Mouse (Mus musculus): ENCODE results near the gene Crhr2. TPM values are rescaled to one million over a fixed set of nuclear protein-coding genes. Genes with fewer than 3 reads are reported as not detected.
A peak's percentile ranks its signal among the peaks of the same experiment; 100 is the strongest.

The Crhr2 gene
- polyA plus RNA-seq, 1 experiment from 2014 or later = 1.9 TPM

DNA sequence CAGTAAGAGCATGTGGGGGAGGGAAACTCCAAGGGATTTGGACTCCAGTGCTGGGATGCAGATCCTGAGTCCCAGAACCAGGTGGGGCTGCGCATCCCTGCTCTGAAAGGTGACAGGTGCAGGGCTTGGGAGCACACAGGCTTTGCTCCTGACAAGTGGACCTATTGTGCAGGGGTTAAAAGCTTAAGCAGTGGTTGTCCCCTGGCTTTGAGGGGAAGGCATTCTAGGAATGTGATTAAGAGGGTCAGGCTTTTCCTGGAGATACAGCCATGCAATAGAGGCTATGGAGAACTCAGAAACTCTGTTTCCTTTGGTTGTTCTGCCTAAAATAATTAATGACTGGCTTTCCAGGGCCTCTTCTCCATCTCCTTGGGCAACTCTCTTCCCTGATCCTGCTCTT is 609 bp upstream of the Crhr2 start:
- no peak overlapping the region for H3K4me2 ChIP-seq (ENCODE audit: low read length)
- no peak overlapping the region for H3K9ac ChIP-seq (ENCODE audit: low read depth, low read length)
- no peaks in the 10 kb centered on the region for H3K36me3 ChIP-seq (ENCODE audit: control insufficient read depth, insufficient read depth, low read length)
- H3K9me3 ChIP-seq (replicated peaks; ENCODE audit: control insufficient read depth, low read length, poor library complexity, severe bottlenecking) = no peaks in the 10 kb centered on the region
- no peaks in the 10 kb centered on the region for H3K4me1 ChIP-seq (ENCODE audit: control insufficient read depth, insufficient read depth, low read length)
- H3K4me3 ChIP-seq (ENCODE audit: low read depth, low read length) = no peak overlapping the region
- no peak for ATAC-seq
- no peak overlapping the region for H3K27ac ChIP-seq (ENCODE audit: low read length)
- 54% methylated on average over 1 of the region's 1 CpGs for WGBS
- H3K27me3 ChIP-seq (ENCODE audit: control insufficient read depth, insufficient read depth, low read depth, low read length) = no peaks in the 10 kb centered on the region

DNA sequence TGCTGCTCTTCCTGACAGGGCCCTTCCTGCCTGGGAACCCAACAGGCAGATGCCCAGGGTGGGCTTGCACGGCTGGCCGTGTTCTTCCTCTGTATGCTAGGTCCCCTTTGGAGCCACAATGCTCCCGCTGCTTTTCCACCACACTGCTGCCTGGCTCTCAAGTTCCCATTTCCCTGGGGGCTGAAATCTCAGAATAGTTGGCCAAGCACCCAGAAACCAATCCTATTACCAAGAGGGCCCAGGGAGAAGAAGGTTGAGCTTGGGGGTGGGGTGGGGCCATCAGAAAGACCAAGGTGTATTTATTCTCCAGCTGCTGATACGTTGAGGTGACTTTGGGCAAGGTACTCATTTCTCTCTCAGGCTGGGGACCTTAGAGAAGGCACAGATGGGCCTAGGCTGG is 1.5 kb downstream of the Crhr2 start:
- no peak for ATAC-seq
- H3K27me3 ChIP-seq (ENCODE audit: control insufficient read depth, insufficient read depth, low read depth, low read length) = no peaks in the 10 kb centered on the region
- no peaks in the 10 kb centered on the region for H3K9me3 ChIP-seq (replicated peaks; ENCODE audit: control insufficient read depth, low read length, poor library complexity, severe bottlenecking)
- WGBS = 90% methylated on average over 4 of the region's 4 CpGs
- no peak overlapping the region for H3K9ac ChIP-seq (ENCODE audit: low read depth, low read length)
- no peak overlapping the region for H3K27ac ChIP-seq (ENCODE audit: low read length)
- H3K4me3 ChIP-seq (ENCODE audit: low read depth, low read length) = no peak overlapping the region
- no peaks in the 10 kb centered on the region for H3K36me3 ChIP-seq (ENCODE audit: control insufficient read depth, insufficient read depth, low read length)
- H3K4me1 ChIP-seq (ENCODE audit: control insufficient read depth, insufficient read depth, low read length) = no peaks in the 10 kb centered on the region
- no peak overlapping the region for H3K4me2 ChIP-seq (ENCODE audit: low read length)

DNA sequence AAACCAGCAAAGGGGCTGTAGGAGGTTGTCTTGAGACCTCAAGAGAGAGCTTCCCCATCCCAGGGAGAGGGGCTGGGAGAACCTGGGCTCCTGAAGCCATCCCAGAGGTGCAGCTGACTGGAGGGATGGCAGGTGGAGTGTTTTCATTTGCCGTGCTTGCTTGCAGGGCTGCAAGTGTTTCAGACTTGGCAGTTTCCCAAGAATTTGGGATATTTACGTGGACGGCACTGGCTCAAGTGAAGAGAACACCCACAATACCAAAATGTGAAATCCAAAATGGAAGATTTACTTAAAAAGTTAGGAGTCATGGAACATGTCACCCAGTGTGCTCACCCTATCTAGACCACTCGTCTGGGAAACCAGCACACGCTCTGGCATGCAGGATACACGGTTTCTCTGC is 2.2 kb downstream of the Crhr2 start:
- no peak overlapping the region for H3K4me3 ChIP-seq (ENCODE audit: low read depth, low read length)
- H3K4me1 ChIP-seq (ENCODE audit: control insufficient read depth, insufficient read depth, low read length) = no peaks in the 10 kb centered on the region
- H3K27ac ChIP-seq (ENCODE audit: low read length) = no peak overlapping the region
- WGBS = 73% methylated on average over 6 of the region's 6 CpGs
- H3K27me3 ChIP-seq (ENCODE audit: control insufficient read depth, insufficient read depth, low read depth, low read length) = no peaks in the 10 kb centered on the region
- no peaks in the 10 kb centered on the region for H3K36me3 ChIP-seq (ENCODE audit: control insufficient read depth, insufficient read depth, low read length)
- H3K9ac ChIP-seq (ENCODE audit: low read depth, low read length) = no peak overlapping the region
- H3K4me2 ChIP-seq (ENCODE audit: low read length) = no peak overlapping the region
- no peak for ATAC-seq
- no peaks in the 10 kb centered on the region for H3K9me3 ChIP-seq (replicated peaks; ENCODE audit: control insufficient read depth, low read length, poor library complexity, severe bottlenecking)

DNA sequence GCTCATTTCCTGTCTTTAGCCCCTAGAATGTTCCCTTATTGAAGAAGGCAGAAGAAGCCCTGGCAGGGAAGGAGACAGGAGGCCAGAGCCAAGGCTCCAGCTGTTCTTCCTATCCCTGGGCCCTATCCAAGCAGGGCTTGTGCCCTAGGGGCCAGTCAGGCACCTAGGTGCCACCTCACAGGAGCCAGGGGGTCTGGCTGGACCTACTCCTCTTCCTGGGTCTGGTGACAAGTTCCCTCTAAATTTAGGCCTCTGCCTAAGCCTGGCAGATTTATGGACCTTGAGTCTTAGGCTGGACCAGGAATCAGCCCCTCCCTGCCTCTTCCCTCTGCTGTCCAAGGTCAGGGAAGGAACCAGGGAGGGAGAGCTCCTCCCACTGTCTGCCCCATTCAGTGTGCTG is 4.4 kb downstream of the Crhr2 start:
- no peaks in the 10 kb centered on the region for H3K36me3 ChIP-seq (ENCODE audit: control insufficient read depth, insufficient read depth, low read length)
- H3K4me1 ChIP-seq (ENCODE audit: control insufficient read depth, insufficient read depth, low read length) = no peaks in the 10 kb centered on the region
- H3K27ac ChIP-seq (ENCODE audit: low read length) = no peak overlapping the region
- H3K27me3 ChIP-seq (ENCODE audit: control insufficient read depth, insufficient read depth, low read depth, low read length) = no peaks in the 10 kb centered on the region; the same call in 1 of the 2 replicates
- H3K4me2 ChIP-seq (ENCODE audit: low read length) = no peak overlapping the region
- no peak overlapping the region for H3K9ac ChIP-seq (ENCODE audit: low read depth, low read length)
- no peak overlapping the region for H3K4me3 ChIP-seq (ENCODE audit: low read depth, low read length)
- ATAC-seq = no peak
- no peaks in the 10 kb centered on the region for H3K9me3 ChIP-seq (replicated peaks; ENCODE audit: control insufficient read depth, low read length, poor library complexity, severe bottlenecking)

DNA sequence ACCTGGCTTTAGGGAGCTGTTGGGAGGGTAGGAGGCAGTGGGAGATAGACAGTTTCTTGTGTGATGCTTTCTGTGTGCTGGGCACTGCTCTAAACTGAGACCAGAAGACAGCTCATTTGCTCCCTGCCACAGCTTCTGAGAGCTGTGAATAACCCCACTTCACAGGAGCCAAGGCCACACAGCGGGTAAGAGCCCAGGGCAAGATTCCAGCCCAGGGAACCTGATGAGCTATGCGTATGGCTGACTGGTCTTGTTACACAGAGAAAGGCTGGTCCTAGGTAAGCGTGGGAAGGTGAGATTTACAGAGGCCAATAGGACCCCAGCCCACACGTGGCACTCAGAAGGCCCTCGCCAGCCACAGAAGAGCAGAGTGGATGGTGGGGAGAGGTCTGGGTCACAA is 6.2 kb downstream of the Crhr2 start:
- H3K4me3 ChIP-seq (ENCODE audit: low read depth, low read length) = no peak overlapping the region
- no peak overlapping the region for H3K9ac ChIP-seq (ENCODE audit: low read depth, low read length)
- no peaks in the 10 kb centered on the region for H3K9me3 ChIP-seq (replicated peaks; ENCODE audit: control insufficient read depth, low read length, poor library complexity, severe bottlenecking)
- ATAC-seq = no peak
- no peak overlapping the region for H3K4me2 ChIP-seq (ENCODE audit: low read length)
- no peaks in the 10 kb centered on the region for H3K36me3 ChIP-seq (ENCODE audit: control insufficient read depth, insufficient read depth, low read length)
- no peaks in the 10 kb centered on the region; the same call in 1 of the 2 replicates for H3K27me3 ChIP-seq (ENCODE audit: control insufficient read depth, insufficient read depth, low read depth, low read length)
- 82% methylated on average over 5 of the region's 5 CpGs for WGBS
- peaks cover 6% of the 10 kb centered on the region; the same call in 1 of the 2 replicates for H3K4me1 ChIP-seq (ENCODE audit: control insufficient read depth, insufficient read depth, low read length)
- H3K27ac ChIP-seq (ENCODE audit: low read length) = no peak overlapping the region

DNA sequence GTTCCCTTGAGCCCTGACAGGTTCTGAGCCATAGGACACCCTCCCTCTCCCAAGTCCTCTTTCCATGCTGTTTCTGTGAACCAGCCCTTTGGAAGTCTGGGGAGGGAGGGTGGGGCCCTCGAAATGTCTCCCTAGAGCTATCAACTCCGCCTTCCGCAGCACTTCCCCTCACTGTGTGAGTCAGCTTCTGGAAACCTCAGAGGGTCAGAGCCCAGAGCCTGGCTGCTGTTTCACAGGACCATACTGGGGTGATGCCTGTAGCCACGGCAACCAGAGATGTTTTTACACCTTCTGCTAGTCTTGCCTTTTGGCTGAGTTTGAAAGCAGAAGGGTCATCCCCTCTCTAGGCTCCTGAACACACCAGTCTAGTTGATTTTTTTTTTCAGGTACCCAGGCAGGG is 9.8 kb downstream of the Crhr2 start:
- 44% methylated on average over 4 of the region's 4 CpGs for WGBS
- Histone ChIP-seq H3K36me3 (ENCODE audit: control insufficient read depth, insufficient read depth, low read length) (no peaks in the 10 kb centered on the region), H3K4me1 (ENCODE audit: control insufficient read depth, insufficient read depth, low read length) (peaks cover 9% of the 10 kb centered on the region; the same call in 1 of the 2 replicates), H3K4me3 (ENCODE audit: low read depth, low read length) (no peak overlapping the region), H3K27ac (ENCODE audit: low read length) (no peak overlapping the region), H3K27me3 (ENCODE audit: control insufficient read depth, insufficient read depth, low read depth, low read length) (peaks cover 7% of the 10 kb centered on the region), H3K4me2 (ENCODE audit: low read length) (no peak overlapping the region), H3K9ac (ENCODE audit: low read depth, low read length) (no peak overlapping the region), H3K9me3 (replicated peaks; ENCODE audit: control insufficient read depth, low read length, poor library complexity, severe bottlenecking) (no peaks in the 10 kb centered on the region)
- no peak for ATAC-seq

DNA sequence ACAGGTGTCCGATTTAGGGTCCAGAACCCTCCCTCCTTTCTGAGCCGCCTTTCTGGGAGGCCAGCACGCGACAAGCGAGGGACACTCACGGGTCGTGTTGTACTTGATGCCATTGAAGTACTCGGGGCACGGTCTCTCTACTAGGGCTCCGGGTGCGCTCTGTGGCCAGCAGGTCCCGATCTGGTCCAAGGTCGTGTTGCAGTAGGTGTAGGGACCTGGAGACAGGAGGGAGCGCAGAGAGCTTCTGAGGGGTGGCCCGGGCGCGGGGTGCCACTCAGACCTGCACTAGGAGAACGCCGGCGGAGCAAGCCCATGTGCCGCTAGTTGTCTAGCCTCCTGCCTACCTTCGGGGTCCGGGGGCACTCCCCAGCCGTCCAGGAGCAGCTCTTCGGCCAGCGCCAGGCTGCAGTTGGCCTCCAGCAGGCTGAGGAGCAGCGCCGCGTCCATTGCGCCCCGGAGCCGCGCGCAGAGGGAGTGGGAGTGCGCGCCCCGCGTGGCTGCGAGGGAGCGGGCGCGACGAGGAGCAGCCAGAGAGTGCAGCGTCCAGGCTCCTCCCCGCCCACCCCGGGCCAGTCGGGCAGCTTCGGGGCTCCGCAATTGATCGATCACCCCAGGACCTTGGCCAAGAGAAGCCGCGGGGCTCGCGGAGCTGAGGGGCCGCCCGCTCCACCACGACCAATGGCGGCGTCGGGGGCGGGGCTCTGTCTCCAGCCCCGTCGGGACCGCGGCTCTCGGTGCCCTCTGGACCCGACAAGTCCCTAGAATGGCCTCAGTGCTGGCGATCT is 15.3 kb downstream of the Crhr2 start:
- WGBS = under 1% methylated on average over 64 of the region's 68 CpGs
- Histone ChIP-seq H3K36me3 (ENCODE audit: control insufficient read depth, insufficient read depth, low read length) (no peaks in the 10 kb centered on the region), H3K27me3 (ENCODE audit: control insufficient read depth, insufficient read depth, low read depth, low read length) (peaks cover 32% of the 10 kb centered on the region), H3K4me1 (ENCODE audit: control insufficient read depth, insufficient read depth, low read length) (peaks cover 18% of the 10 kb centered on the region), H3K4me2 (ENCODE audit: low read length) (peak overlapping the region; percentile 78), H3K9ac (ENCODE audit: low read depth, low read length) (peak overlapping the region; percentile 67), H3K4me3 (ENCODE audit: low read depth, low read length) (peak overlapping the region; percentile 61), H3K27ac (ENCODE audit: low read length) (no peak overlapping the region), H3K9me3 (replicated peaks; ENCODE audit: control insufficient read depth, low read length, poor library complexity, severe bottlenecking) (no peaks in the 10 kb centered on the region)
- ATAC-seq = peak; percentile 52

DNA sequence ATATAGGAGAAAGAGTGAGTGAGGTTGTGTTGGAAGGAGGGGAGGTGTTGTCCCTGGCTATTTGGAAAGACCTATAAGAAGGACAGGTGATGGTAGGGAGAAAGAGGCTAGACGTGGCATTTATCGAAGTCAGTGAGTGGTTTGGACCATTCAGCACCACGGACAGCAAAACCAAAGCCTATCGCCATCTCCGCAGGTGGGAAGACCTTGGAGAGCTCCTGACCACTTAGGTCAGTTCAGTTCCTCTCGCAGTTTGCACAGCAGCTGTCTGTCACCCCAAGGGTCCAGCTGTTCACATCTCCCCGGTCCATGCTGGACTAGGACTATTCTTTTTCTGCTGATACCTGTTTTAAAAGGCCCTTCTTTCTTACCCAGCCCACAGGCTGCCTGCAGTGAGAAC is 24.5 kb downstream of the Crhr2 start:
- no peak overlapping the region for H3K4me3 ChIP-seq (ENCODE audit: low read depth, low read length)
- no peaks in the 10 kb centered on the region for H3K4me1 ChIP-seq (ENCODE audit: control insufficient read depth, insufficient read depth, low read length)
- no peak overlapping the region for H3K27ac ChIP-seq (ENCODE audit: low read length)
- H3K4me2 ChIP-seq (ENCODE audit: low read length) = no peak overlapping the region
- ATAC-seq = no peak
- H3K27me3 ChIP-seq (ENCODE audit: control insufficient read depth, insufficient read depth, low read depth, low read length) = peaks cover 4% of the 10 kb centered on the region; the same call in 1 of the 2 replicates
- no peak overlapping the region for H3K9ac ChIP-seq (ENCODE audit: low read depth, low read length)
- H3K36me3 ChIP-seq (ENCODE audit: control insufficient read depth, insufficient read depth, low read length) = no peaks in the 10 kb centered on the region
- 20% methylated on average over 7 of the region's 7 CpGs for WGBS
- H3K9me3 ChIP-seq (replicated peaks; ENCODE audit: control insufficient read depth, low read length, poor library complexity, severe bottlenecking) = no peaks in the 10 kb centered on the region

DNA sequence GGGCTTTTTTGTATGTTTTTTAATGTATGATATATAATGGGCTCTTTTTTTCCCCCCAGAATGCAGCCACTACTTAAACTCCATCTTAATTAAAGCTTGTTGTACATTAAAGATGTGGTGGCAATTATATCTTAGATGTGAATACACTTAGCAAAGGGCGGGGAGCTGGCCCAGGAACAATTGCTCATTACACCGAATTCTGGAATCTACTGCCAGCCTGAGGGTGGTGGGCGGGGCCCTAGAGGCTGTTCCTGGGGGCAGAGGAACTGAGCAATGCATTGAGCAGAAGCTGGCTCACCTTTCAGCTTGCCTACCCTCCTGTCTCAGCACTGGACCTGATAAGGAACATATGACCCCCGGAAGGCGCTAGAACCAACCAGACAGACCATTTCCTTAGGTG is 34.2 kb downstream of the Crhr2 start:
- Histone ChIP-seq H3K36me3 (ENCODE audit: control insufficient read depth, insufficient read depth, low read length) (no peaks in the 10 kb centered on the region), H3K9me3 (replicated peaks; ENCODE audit: control insufficient read depth, low read length, poor library complexity, severe bottlenecking) (no peaks in the 10 kb centered on the region), H3K4me3 (ENCODE audit: low read depth, low read length) (no peak overlapping the region), H3K4me2 (ENCODE audit: low read length) (no peak overlapping the region), H3K4me1 (ENCODE audit: control insufficient read depth, insufficient read depth, low read length) (no peaks in the 10 kb centered on the region), H3K27me3 (ENCODE audit: control insufficient read depth, insufficient read depth, low read depth, low read length) (no peaks in the 10 kb centered on the region), H3K27ac (ENCODE audit: low read length) (no peak overlapping the region), H3K9ac (ENCODE audit: low read depth, low read length) (no peak overlapping the region)
- no peak for ATAC-seq
- WGBS = 84% methylated on average over 5 of the region's 5 CpGs

Measured in midbrain, embryonic 16.5 days (tissue).